Mouse (Mus musculus) pancreas, adult 10 weeks (tissue): ENCODE measurements around the gene Trpc4. TPM values are rescaled to one million over a fixed set of nuclear protein-coding genes. Genes with fewer than 3 reads are reported as not detected.

Experiments
- polyA plus RNA-seq: library from polyadenylated mRNA; stranded (reverse); fragments of 350-450 nt; fragmentation: Illumina TruSeq; extraction: RNeasy Lipid Tissue Mini Kit (QIAGEN cat#74804); gene quantifications from one replicate; pipeline ENCODE4 v1.2.3, GENCODE M21; 2015; ENCODE audit warnings: low read depth, low replicate concordance; ENCODE audit not compliant: insufficient read depth

Trpc4 gene
- polyA plus RNA-seq: 0.42 TPM

DNA sequence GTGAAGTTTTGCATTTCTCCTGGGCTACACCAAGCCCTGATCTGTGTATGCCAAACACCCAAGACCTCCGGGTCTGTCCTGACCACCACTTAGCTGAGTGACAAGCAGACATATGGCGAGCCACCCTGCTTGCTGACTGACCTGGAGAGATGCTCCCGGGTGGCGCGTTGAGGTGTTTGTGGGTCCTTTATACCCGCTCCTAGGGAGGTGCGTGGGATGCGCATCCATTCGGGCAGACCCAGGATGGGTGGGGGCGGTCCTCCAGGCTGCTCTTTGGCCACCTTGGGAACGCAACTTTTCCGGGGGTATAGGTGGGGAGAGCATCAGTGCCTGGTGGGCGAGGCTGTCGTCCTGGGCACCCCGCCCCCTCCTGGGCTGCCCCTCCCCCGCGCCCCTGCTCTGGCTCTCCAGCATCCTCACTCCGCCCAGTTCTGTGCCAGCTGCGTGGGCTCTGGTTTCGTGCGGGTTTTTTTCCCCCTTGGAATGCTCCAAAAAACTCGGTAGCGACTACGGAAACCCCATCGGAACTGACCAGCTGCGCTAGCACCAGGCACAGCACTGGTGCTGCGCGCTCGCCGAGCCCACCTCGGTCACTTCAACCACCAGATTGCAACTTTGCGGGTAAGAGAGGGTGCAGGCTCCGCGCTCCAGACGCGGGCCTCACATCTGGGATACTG is at the start of gene Trpc4:
Gene Trpc4 (plus strand): TSS at position 397 of the 677 bp plus-strand sequence.

DNA sequence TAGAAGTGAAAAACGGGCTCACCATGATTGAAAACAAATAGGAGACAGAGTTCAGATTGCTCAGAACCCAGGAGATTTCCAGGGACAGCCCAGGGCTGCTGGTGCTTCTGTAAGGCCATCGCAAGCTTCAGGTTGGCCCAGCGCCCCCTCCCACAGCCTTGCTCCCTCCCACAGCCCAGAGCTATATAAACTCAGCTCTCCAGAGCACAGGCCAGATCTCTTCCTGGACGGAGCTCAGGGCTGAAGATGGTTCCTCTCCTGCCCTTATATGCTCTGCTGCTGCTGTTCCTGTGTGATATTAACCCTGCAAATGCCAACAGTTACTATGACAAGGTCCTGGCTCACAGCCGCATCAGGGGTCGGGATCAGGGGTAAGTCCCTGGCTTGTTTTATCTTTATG is 205.1 kb downstream of the Trpc4 start, which contains the start of gene Postn:
Gene Postn (plus strand): TSS at position 213 of the 400 bp plus-strand sequence.

Other genes with a start within 250 kb of the Trpc4 start
- 8.7 TPM for gene Postn, start 205.1 kb downstream of the Trpc4 start, polyA plus RNA-seq